Mouse (Mus musculus) gastrocnemius, adult 2 months (tissue): ENCODE measurements around the gene Nr0b2. TPM values are rescaled to one million over a fixed set of nuclear protein-coding genes. Genes with fewer than 3 reads are reported as not detected.
A peak's percentile ranks its signal among the peaks of the same experiment; 100 is the strongest.

Experiments
- DNase-seq: peaks from one replicate; pipeline ENCODE4 v3.0.0; 2022
- H3K27ac ChIP-seq: fragments of 200-600 bp; 2 replicates; pipeline ENCODE4 v1.8.1; 2022; ENCODE audit warnings: mild to moderate bottlenecking
- H3K4me3 ChIP-seq: fragments of 200-600 bp; 2 replicates; pipeline ENCODE4 v1.8.1; 2022; ENCODE audit warnings: mild to moderate bottlenecking, moderate library complexity
- CTCF ChIP-seq: fragments of 200-600 bp; IDR thresholded peaks from 2 replicates; pipeline ENCODE4 v1.8.1; 2022; ENCODE audit warnings: antibody characterized with exemption, mild to moderate bottlenecking, moderate library complexity
- intact Hi-C: fragments of 180-260 bp; cut with DNase I; formaldehyde crosslinking; loops from one replicate; pipeline ENCODE4 v1.15.1; 2025
- total RNA-seq, 2 experiments: library from RNA; stranded (reverse); gene quantifications; 2 replicates each; pipeline ENCODE4 v1.2.3; 2021

Nr0b2 gene
- total RNA-seq, 2 experiments from 2014 or later: not detected

DNA sequence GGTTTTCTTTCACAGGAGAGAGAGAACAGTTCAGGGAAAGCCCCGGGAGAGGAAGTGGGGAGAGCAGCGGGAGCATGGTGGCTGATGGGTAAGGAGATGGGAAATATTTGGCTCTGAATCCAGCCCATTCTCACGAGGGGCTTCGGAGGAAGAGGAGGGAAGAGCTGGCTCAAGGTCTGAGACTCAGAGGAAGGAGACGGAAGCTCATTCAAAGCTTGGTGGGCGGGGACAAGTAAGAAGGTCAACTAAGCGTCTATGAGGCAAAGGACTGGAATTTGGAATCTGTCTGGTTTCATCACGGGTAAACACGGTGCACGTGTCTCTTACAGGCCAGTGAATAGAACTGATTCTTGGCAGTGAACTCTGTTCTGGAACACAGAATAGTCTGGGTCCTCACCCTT, 16.9 kb downstream of the Nr0b2 start:
- intact Hi-C loops: no loop called here
- Histone ChIP-seq H3K4me3 (no peak overlapping the region), H3K27ac (no peak overlapping the region)
- DNase-seq: no peak
- no peak for TF ChIP-seq CTCF

DNA sequence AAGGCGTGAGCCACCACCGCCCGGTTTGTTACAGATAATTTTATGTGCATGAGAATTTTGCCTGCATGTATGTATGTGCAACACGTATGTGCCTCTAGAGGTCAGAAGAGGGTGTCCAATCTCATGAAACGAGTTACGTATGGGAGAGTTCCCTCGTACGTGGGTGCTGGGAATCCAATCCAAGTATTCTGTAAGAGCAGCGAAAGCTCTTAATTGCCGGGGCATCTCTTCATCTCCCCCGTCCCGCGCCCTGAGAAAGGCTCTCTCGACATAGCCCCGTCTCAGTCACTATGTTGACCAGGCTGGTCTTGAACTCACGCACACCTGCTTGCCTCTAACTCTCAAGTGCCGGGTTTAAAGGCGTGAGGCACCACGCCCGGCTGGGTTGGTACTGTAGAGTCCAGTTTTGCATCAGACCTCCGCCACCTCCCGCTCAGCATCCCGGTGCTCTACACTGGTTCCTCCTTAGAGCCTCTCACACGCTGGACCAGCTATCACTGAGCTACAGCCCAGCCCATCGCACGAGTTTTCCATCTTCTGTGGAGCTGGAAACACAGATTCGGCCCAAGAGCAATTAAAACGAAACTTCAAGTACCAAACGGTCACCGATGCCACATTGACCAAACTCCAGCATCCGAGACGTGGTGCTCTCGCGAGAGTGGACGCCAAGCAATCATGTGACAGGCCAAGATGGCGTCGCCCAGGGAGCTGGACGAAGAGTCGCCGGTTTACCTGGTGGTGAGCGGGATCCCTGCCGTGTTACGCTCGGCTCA, 21.1 kb downstream of the Nr0b2 start, which contains the start of gene Gpatch3:
Gene Gpatch3 (plus strand): TSS at position 676 of the 773 bp plus-strand sequence.
- peak within 1 kb of the TSS; percentile 89 for H3K27ac ChIP-seq
- peak; percentile 95 for DNase-seq
- peak; percentile 2; the same call in 1 of the 2 replicates for TF ChIP-seq CTCF
- peak within 1 kb of the TSS; percentile 84 for H3K4me3 ChIP-seq
- intact Hi-C loops: no loop called here

DNA sequence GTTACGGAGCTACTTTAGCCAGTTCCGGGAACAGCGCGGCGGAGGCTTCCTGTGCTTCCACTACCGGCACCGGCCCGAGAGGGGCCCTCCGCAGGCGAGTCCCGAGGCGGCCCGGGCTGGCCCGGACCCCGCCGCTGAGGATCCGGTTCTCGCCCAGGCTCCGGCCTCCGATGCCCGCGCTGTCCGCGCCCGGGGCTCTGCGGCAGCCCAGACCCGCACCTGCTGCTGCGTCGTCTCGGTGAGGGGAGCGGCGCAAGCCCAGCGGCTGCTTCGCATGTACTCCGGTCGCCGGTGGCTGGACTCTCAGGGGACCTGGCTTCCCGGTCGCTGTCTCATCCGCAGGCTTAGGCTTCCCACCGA, 21.6 kb downstream of the Nr0b2 start:
- Histone ChIP-seq H3K4me3 (peak overlapping the region; percentile 84), H3K27ac (peak overlapping the region; percentile 89)
- DNase-seq: no peak
- TF ChIP-seq CTCF: no peak
- intact Hi-C loops: no loop called here

DNA sequence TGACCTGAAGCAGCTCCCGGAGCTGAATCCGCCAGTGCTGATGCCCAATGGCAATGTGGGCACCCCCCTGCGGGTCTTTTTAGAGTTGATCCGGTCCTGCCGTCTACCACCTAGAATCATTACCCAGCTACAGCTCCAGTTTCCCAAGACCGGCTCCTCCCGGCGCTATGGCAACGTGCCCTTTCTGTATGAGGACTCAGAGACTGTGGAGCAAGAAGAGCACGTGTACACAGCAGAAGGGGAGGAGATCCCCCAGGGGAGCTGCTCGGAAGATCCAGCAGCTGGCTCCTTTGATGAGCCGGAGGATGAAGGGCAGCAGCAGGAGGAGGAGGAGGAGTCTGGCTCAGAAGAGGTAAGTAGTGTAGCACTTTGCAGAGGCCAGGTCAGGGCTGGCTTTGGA, 24.8 kb downstream of the Nr0b2 start:
- no peak for DNase-seq
- Histone ChIP-seq H3K27ac (no peak overlapping the region), H3K4me3 (no peak overlapping the region)
- no peak for TF ChIP-seq CTCF
- intact Hi-C loops: no loop called here

DNA sequence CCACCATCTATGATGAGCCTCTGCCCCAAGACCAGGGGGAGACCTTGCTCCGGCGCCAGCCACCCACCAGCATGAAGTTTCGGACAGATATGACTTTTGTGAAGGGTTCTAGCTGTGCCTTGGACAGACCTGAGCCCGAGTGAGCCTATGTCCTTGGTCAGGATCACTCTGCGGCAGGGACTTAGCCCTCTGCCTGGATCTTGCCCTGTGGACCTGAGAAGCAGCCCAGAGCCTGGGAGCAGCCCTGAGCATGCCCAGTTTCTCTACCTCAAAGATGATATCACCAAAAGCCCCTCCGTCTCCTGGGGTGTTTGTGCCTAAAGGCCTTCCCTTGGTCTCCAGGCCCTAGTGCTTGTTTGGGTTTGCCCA, 30.5 kb downstream of the Nr0b2 start:
- H3K4me3 ChIP-seq: peak overlapping the region; percentile 98
- intact Hi-C loops: no loop called here
- DNase-seq: no peak
- peak overlapping the region; percentile 93 for H3K27ac ChIP-seq
- no peak for TF ChIP-seq CTCF

DNA sequence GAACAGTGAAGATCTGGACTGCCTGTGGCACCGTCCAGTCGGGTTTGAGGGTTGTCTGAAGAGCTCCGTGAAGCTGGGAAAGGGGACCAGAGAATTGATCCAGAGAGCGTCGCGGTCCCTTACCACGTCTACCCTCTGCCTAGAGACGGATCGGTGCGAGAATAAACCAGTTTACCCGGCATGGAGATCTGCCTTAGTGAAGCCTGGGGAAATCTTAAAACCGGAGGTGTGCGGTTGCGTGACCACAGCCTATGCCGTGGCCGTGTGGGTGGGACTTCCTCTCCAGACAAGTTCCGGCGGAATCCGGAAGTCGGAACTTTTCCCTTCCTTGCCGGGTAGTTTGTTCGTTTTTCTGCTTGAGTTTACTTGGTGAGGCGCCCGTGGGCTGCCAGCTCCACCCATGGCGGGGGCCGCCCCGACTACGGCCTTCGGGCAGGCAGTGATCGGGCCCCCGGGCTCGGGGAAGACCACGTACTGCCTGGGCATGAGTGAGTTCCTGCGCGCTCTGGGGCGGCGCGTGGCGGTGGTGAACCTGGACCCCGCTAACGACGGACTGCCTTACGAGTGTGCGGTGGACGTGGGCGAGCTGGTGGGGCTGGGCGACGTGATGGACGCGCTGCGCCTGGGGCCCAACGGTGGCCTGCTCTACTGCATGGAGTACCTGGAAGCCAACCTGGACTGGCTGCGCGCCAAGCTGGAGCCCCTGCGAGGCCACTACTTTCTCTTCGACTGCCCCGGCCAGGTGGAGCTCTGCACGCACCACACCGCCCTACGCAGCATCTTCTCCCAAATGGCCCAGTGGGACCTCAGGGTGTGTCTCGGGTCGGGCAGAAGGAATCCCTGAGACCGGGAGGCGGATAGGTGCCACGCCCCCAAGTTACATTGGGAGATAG, 31.1 kb downstream of the Nr0b2 start, which contains the start of gene Gpn2:
Gene Gpn2 (plus strand): TSS at position 304 of the 893 bp plus-strand sequence.
- Histone ChIP-seq H3K4me3 (peak within 1 kb of the TSS; percentile 98), H3K27ac (peak within 1 kb of the TSS; percentile 93)
- intact Hi-C loops: no loop called here
- TF ChIP-seq CTCF: no peak
- DNase-seq: peak; percentile 89

DNA sequence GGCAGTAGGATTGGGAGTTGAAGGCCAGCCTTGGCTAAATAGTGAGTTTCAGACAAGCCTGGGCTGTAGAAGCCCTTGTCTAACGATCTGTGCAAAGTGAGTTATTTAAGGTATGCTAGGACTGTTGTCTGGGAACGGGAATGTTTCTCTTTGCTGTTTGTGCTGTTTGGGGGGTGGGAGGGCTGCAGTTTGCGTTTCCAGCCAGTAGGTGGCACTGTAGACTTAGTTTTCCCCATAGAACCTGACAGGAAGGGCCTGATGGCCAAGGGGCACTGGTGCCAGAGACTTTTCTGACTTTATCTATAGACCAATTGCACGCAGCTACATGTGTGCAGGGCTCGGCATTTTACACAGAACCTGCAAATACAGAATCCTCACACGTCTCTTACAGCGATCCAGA, 39.4 kb downstream of the Nr0b2 start:
- peak; percentile 92 for TF ChIP-seq CTCF
- peak; percentile 73 for DNase-seq
- H3K4me3 ChIP-seq: no peak overlapping the region
- H3K27ac ChIP-seq: no peak overlapping the region
- intact Hi-C loops: loop anchor here (1.0 to 10.0 kb wide), 4 partner anchors 17 to 235 kb away; partner anchors contain the start of gene Zdhhc18

DNA sequence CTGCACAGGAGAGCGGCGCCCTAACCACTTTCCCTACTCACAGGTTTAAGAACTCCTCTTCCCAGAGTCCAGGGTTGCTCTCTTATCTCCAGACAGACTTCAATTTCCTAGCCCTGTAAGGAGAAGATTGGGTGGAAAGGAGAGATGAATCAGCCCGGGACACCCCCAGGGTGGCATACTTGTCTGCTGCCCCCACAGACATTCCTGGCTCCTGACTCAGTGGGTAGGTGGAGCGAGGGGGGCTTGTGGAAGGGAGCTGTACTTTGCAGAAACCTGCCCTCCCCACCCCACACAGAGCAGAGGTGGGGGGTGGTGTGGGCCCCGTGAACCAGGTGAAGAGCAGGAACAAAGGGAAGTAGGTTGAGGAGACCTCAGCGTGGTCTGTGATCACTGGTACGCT, 42.4 kb downstream of the Nr0b2 start:
- intact Hi-C loops: loop anchor here (10.0 kb wide), 1 partner anchor 179 kb away; no protein-coding TSS in a partner anchor

DNA sequence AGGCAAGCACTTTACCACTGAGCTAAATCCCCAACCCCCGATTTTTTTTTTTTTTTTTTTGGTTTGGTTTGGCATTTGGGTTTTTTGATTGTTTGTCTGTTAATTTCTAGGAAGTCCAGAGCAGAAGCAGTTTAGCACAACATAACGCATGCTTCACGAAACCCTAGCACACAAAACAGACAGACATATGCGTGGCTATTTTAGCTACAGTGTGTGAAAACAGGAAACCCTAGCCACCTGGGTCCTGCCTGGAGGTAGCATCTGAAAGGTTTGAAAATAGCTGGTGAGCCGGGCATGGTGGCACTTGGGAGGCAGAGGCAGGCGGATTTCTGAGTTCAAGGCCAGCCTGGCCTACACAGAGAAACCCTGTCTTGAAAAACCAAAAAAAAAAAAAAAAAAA, 42.9 kb downstream of the Nr0b2 start:
- H3K4me3 ChIP-seq: no peak overlapping the region
- H3K27ac ChIP-seq: no peak overlapping the region
- DNase-seq: no peak
- no peak for TF ChIP-seq CTCF
- intact Hi-C loops: loop anchor here (10.0 kb wide), 1 partner anchor 179 kb away; no protein-coding TSS in a partner anchor

More for the DNA sequence above, 42.4 kb downstream of the Nr0b2 start:
- DNase-seq: no peak
- H3K4me3 ChIP-seq: no peak overlapping the region
- H3K27ac ChIP-seq: no peak overlapping the region
- TF ChIP-seq CTCF: no peak

DNA sequence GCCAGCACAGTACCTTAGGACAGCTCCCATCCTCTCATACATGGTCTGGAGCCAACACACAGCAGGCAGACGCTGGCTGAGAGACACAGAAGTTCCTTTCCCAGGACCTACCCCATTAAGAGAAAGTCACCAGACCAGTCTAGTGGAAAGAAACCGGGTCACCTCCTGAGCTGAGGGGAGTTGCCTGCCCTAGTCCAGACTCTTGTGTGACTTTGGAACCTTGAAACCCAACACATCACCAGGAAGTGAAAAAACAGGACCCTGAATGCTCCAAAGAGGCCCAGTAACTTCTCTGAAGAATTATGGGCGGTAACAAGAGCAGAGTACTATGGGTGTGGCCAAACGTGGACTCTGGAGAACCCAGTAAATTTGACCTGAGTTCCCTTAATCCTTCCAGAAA, 45.4 kb downstream of the Nr0b2 start:
- no peak for TF ChIP-seq CTCF
- no peak for DNase-seq
- intact Hi-C loops: loop anchor here (10.0 kb wide), 1 partner anchor 176 kb away; no protein-coding TSS in a partner anchor
- Histone ChIP-seq H3K4me3 (no peak overlapping the region), H3K27ac (no peak overlapping the region)

DNA sequence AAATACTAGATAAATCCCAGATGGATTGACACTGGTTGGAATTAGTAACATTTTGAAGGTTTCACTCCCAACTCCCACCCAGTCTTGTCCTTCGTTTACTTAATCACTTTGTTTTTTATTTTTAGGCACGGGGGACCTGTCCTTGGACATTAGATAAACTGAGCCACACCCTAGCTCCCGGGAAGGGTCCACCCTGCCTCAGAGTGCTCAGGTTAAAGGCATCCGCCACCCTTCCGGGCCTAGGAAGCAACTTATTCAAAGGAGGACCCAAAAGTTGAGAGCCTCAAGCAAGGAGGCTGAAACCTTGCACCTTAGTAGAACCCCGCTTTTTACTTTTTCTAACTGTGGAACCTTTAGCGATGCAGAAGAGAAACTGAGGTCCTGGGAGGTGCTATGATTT, 45.9 kb downstream of the Nr0b2 start:
- H3K4me3 ChIP-seq: peak overlapping the region; percentile 76
- TF ChIP-seq CTCF: no peak
- H3K27ac ChIP-seq: peak overlapping the region; percentile 77
- no peak for DNase-seq
- intact Hi-C loops: loop anchor here (10.0 kb wide), 1 partner anchor 176 kb away; no protein-coding TSS in a partner anchor

DNA sequence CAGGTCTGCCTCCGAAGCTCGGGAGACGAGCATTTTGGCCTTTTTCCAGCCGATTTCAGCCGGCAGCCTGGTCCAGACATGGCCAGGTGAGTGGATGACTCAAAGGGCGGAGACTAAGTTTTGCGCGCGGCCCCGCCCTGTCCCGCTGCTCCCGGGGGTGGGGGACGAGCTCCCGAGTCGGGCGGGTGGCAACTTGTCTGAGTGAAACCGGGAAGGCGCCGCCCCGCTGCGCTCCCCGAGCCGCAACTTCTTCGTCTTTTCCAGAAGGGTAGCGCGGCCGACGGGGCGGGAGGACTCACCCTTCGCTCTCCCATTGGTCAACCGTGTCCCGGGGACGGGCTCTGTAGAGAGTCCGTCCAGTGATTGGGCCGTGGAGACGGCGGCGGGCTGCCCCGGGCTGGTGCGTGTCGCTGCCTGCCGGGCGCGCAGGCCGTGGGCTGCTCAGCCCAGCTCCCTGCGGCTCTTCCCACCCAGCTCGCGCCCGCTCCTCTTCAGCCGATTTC, 46.4 kb downstream of the Nr0b2 start:
- peak; percentile 96 for DNase-seq
- Histone ChIP-seq H3K4me3 (peak overlapping the region; percentile 76), H3K27ac (peak overlapping the region; percentile 77)
- TF ChIP-seq CTCF: 0 out of 2 replicates have a peak, but pooled peaks have one; percentile 7
- intact Hi-C loops: loop anchor here (10.0 kb wide), 1 partner anchor 175 kb away; no protein-coding TSS in a partner anchor
